Mouse (Mus musculus) heart, embryonic 13.5 days (tissue): ENCODE measurements around the gene Cngb1. TPM values are rescaled to one million over a fixed set of nuclear protein-coding genes. Genes with fewer than 3 reads are reported as not detected.
A peak's percentile ranks its signal among the peaks of the same experiment; 100 is the strongest.

Experiments
- ATAC-seq: fragments of 200-750 bp; cut with Nextera tagmentation; 2 replicates; pipeline ENCODE4 v1.8.0; 2017; ENCODE audit warnings: moderate TSS enrichment; ENCODE audit not compliant: insufficient number of reproducible peaks, low FRiP score, low TSS enrichment; ENCODE audit errors: extremely low read depth
- H3K27ac ChIP-seq: fragments of 300-500 bp; sonication (generic); replicated peaks from 2 replicates; pipeline ENCODE4 v1.5.1; 2015; ENCODE audit warnings: moderate library complexity, mild to moderate bottlenecking, inconsistent platforms
- H3K27me3 ChIP-seq: fragments of 300-500 bp; sonication (generic); replicated peaks from 2 replicates; pipeline ENCODE4 v1.6.1; 2015; ENCODE audit warnings: mild to moderate bottlenecking, inconsistent platforms
- H3K36me3 ChIP-seq: fragments of 300-500 bp; sonication (generic); 2 replicates; pipeline ENCODE4 v1.6.1; 2015; ENCODE audit warnings: mild to moderate bottlenecking, inconsistent platforms
- H3K4me1 ChIP-seq: fragments of 300-500 bp; sonication (generic); 2 replicates; pipeline ENCODE4 v1.6.1; 2015; ENCODE audit warnings: inconsistent platforms
- H3K4me2 ChIP-seq: fragments of 300-500 bp; sonication (generic); 2 replicates; pipeline ENCODE4 v1.6.1; 2015; ENCODE audit warnings: inconsistent platforms, mild to moderate bottlenecking, moderate library complexity
- H3K4me3 ChIP-seq: fragments of 300-500 bp; sonication (generic); 2 replicates; pipeline ENCODE4 v1.5.1; 2015; ENCODE audit warnings: moderate library complexity, mild to moderate bottlenecking, inconsistent platforms
- H3K9ac ChIP-seq: fragments of 300-500 bp; sonication (generic); 2 replicates; pipeline ENCODE4 v1.6.1; 2015; ENCODE audit warnings: inconsistent platforms, mild to moderate bottlenecking, moderate library complexity
- H3K9me3 ChIP-seq: fragments of 300-500 bp; sonication (generic); 2 replicates; pipeline ENCODE4 v1.6.1; 2016; ENCODE audit warnings: inconsistent platforms
- WGBS: fragments of 180-500 bp; shearing (Covaris S2); methylation state at CpG from one replicate; pipeline ENCODE4 v1.1.7; 2015; ENCODE audit warnings: mixed read lengths; 5-methylcytosine and 5-hydroxymethylcytosine counted together
- polyA plus RNA-seq: library from polyadenylated mRNA; unstranded; fragments of >200 nt; fragmentation: Nextera tagmentation; extraction: Ambion mirVana; gene quantifications from 2 replicates; pipeline ENCODE4 v1.2.1, GENCODE M21; 2015

Gene Cngb1
- polyA plus RNA-seq, 1 experiment from 2014 or later, result 0.55 TPM

- peaks cover 20% of the 10 kb centered on the region for H3K36me3 ChIP-seq
- 3% methylated on average over 41 of the region's 41 CpGs for WGBS
- no peaks in the 10 kb centered on the region for H3K9me3 ChIP-seq
- H3K9ac ChIP-seq, result peak overlapping the region; percentile 76
- H3K4me3 ChIP-seq, result peak overlapping the region; percentile 52
- H3K27ac ChIP-seq, result no peak overlapping the region
- 0 out of 2 replicates have a peak, but pooled peaks have one; percentile 29 for ATAC-seq
- peaks cover 44% of the 10 kb centered on the region for H3K4me1 ChIP-seq
- H3K4me2 ChIP-seq, result peak overlapping the region; percentile 87
- peaks cover 14% of the 10 kb centered on the region for H3K27me3 ChIP-seq
These were observed 14.1 kb upstream of the Cngb1 start for GRCm38 (mm10) chr8:95320224-95321139.

DNA sequence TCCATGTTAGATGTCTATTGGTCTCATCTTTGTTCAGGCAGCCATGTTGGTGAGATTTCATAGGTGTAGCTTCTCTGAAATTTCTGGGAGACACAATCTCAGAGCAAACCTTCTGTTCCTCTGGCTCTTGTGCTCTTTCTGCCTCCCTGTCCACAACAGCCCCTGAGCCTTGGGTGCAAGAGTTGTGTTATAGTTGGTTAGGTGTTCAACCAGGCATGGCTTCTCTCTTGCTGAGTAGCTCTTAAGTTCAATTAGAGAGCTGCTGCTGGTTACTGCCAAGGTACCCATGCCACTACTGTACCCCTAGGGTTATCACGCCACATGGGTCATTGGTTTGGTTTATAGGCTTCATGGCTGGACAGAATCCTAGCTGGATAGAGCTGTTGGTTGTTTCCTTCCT is 9.0 kb upstream of the Cngb1 start:
- Histone ChIP-seq H3K27me3 (peaks cover 14% of the 10 kb centered on the region), H3K27ac (no peak overlapping the region), H3K36me3 (no peaks in the 10 kb centered on the region), H3K4me3 (no peak overlapping the region), H3K9ac (no peak overlapping the region), H3K4me1 (peaks cover 6% of the 10 kb centered on the region), H3K9me3 (no peaks in the 10 kb centered on the region), H3K4me2 (no peak overlapping the region)
- WGBS, result 87% methylated on average over 1 of the region's 1 CpGs
- ATAC-seq, result no peak

DNA sequence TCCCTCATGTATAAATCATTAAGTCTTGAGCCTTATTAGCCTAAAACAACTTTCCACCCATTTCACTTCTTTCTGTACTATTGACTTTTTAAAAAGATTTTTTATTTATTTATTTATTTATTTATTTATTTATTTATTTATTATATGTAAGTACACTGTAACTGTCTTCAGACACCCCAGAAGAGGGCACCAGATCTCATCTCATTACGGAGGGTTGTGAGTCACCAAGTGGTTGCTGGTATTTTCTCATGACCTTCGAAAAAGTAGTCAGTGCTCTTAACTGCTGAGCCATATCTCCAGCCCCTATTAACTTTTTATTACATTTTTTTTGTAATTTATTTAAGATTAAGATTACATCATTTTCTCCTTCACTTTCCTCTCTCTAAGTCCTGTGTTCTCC is 8.3 kb upstream of the Cngb1 start:
- H3K27me3 ChIP-seq, result peaks cover 10% of the 10 kb centered on the region
- no peaks in the 10 kb centered on the region for H3K9me3 ChIP-seq
- no peak overlapping the region for H3K4me2 ChIP-seq
- no peak overlapping the region for H3K27ac ChIP-seq
- H3K36me3 ChIP-seq, result no peaks in the 10 kb centered on the region
- no peak overlapping the region for H3K4me3 ChIP-seq
- WGBS, result 57% methylated on average over 2 of the region's 2 CpGs
- ATAC-seq, result no peak
- H3K4me1 ChIP-seq, result 0 out of 2 replicates have a peak, but pooled peaks cover under 1% of the 10 kb centered on the region
- no peak overlapping the region for H3K9ac ChIP-seq

DNA sequence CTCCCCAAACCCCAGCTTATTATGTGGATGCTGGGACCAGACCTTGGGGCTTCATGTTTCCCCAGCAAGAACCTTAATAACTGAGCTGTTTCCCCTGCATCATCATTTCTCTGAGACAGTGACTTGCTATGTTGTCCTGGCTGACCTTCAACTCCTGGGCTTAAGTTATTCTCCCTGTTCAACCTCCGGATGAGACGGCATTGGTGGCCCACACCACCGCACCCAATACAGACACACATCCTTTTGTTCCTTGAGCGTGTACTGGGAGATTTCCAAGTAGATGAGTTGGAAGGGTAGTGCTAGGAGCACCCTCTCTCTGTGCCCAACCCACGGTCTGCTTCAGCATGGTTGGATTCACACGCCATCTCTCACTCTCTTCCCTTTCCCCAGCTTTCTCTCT is 7.5 kb upstream of the Cngb1 start:
- no peaks in the 10 kb centered on the region for H3K36me3 ChIP-seq
- no peak overlapping the region for H3K27ac ChIP-seq
- no peak for ATAC-seq
- H3K9ac ChIP-seq, result no peak overlapping the region
- no peak overlapping the region for H3K4me2 ChIP-seq
- whole genome bisulfite sequencing, result 77% methylated on average over 6 of the region's 6 CpGs
- no peaks in the 10 kb centered on the region for H3K9me3 ChIP-seq
- no peak overlapping the region for H3K4me3 ChIP-seq
- 0 out of 2 replicates have a peak, but pooled peaks cover 3% of the 10 kb centered on the region for H3K4me1 ChIP-seq
- 0 out of 2 replicates have a peak, but pooled peaks cover 4% of the 10 kb centered on the region for H3K27me3 ChIP-seq

DNA sequence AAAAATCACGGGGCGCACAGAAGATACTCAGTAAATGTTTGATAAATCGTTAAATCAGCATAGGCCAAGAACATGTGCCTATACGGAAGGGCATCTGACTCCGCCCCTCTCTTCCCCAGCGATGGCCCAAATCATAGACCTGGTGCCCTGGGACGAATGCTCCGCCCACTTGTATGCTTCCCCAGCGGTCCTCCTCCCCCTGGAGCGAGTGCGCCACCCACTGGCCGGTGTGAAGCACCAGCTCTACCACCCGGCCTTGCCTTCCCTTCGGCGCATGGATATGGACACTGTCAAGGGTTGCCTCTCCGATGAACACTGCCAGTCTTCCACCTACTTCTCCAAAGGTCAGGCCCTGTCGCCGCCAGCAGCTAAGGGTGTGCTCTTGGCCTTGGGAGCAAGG is 6.5 kb upstream of the Cngb1 start:
- Histone ChIP-seq H3K4me1 (0 out of 2 replicates have a peak, but pooled peaks cover 3% of the 10 kb centered on the region), H3K27ac (no peak overlapping the region), H3K4me2 (no peak overlapping the region), H3K4me3 (no peak overlapping the region), H3K27me3 (no peaks in the 10 kb centered on the region), H3K9ac (no peak overlapping the region), H3K9me3 (no peaks in the 10 kb centered on the region), H3K36me3 (no peaks in the 10 kb centered on the region)
- no peak for ATAC-seq
- WGBS, result 63% methylated on average over 18 of the region's 18 CpGs

DNA sequence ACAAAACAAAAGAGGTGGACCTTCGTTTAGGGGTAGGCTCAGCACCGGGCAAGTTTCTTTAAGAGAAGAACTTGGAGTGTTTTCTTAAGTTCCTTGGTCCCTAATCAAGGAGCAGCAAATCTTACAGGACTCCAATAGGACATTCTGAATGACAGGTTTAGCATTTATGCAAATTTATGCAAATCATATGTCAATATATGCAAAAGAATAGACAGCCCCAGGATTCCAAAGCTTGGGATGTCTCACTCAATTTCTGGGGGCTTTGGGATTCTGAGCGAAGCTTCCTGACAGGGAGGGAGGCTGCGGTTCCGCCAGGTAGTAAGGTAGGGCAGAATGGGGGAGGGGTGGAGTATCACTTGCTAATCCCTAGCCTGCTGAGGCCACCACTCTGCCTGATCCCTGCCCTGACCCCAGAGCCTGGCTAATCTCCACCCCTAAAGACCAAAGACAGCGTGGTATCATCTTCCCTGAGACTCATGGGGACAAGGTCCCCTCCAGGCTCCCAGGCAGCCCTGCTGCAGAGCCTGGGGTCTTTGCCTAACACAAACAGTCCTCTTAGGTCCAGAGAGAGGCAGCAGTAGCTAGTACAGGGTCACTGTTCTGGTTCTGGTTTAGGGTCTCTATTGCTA is 4.1 kb upstream of the Cngb1 start, which contains the start of gene Tepp:
TSS of gene Tepp (plus strand) at position 225 of the 629 bp plus-strand sequence.
- WGBS, result 43% methylated on average over 6 of the region's 6 CpGs

GRCm38 (mm10) chr8:95305526-95305925 is 859 bp downstream of the Cngb1 start:
- Histone ChIP-seq H3K9ac (no peak overlapping the region), H3K4me2 (no peak overlapping the region), H3K4me1 (0 out of 2 replicates have a peak, but pooled peaks cover 8% of the 10 kb centered on the region), H3K27ac (no peak overlapping the region), H3K9me3 (no peaks in the 10 kb centered on the region), H3K36me3 (no peaks in the 10 kb centered on the region), H3K27me3 (0 out of 2 replicates have a peak, but pooled peaks cover 12% of the 10 kb centered on the region), H3K4me3 (no peak overlapping the region)
- WGBS, result 42% methylated on average over 4 of the region's 4 CpGs
- ATAC-seq, result no peak

More for the DNA sequence above, 4.1 kb upstream of the Cngb1 start, which contains the start of gene Tepp:
- no peak within 1 kb of the TSS for H3K4me2 ChIP-seq
- no peaks in the 10 kb centered on the region for H3K9me3 ChIP-seq
- no peak within 1 kb of the TSS for H3K4me3 ChIP-seq
- H3K27me3 ChIP-seq, result 0 out of 2 replicates have a peak, but pooled peaks cover 12% of the 10 kb centered on the region
- ATAC-seq, result no peak
- H3K4me1 ChIP-seq, result 0 out of 2 replicates have a peak, but pooled peaks cover 3% of the 10 kb centered on the region
- H3K36me3 ChIP-seq, result no peaks in the 10 kb centered on the region
- H3K27ac ChIP-seq, result no peak within 1 kb of the TSS
- no peak within 1 kb of the TSS for H3K9ac ChIP-seq

- Histone ChIP-seq H3K27me3 (0 out of 2 replicates have a peak, but pooled peaks cover 19% of the 10 kb centered on the region), H3K9ac (no peak overlapping the region), H3K4me3 (no peak overlapping the region), H3K4me1 (0 out of 2 replicates have a peak, but pooled peaks cover 5% of the 10 kb centered on the region), H3K36me3 (no peaks in the 10 kb centered on the region), H3K9me3 (no peaks in the 10 kb centered on the region), H3K27ac (no peak overlapping the region), H3K4me2 (no peak overlapping the region)
- no peak for ATAC-seq
- 20% methylated on average over 5 of the region's 5 CpGs for WGBS
These were observed 4.0 kb downstream of the Cngb1 start for GRCm38 (mm10) chr8:95302410-95302809.

- H3K27me3 ChIP-seq, result 0 out of 2 replicates have a peak, but pooled peaks cover 3% of the 10 kb centered on the region
- no peaks in the 10 kb centered on the region for H3K9me3 ChIP-seq
- peak overlapping the region; percentile 60 for H3K4me2 ChIP-seq
- WGBS, result 50% methylated on average over 7 of the region's 7 CpGs
- ATAC-seq, result peak; percentile 47; the same call in 1 of the 2 replicates
- H3K27ac ChIP-seq, result peak overlapping the region; percentile 82
- H3K36me3 ChIP-seq, result no peaks in the 10 kb centered on the region
- peak overlapping the region; percentile 31 for H3K4me3 ChIP-seq
- peaks cover 25% of the 10 kb centered on the region for H3K4me1 ChIP-seq
- H3K9ac ChIP-seq, result peak overlapping the region; percentile 62
These were observed 12.5 kb downstream of the Cngb1 start for GRCm38 (mm10) chr8:95293891-95294290.

DNA sequence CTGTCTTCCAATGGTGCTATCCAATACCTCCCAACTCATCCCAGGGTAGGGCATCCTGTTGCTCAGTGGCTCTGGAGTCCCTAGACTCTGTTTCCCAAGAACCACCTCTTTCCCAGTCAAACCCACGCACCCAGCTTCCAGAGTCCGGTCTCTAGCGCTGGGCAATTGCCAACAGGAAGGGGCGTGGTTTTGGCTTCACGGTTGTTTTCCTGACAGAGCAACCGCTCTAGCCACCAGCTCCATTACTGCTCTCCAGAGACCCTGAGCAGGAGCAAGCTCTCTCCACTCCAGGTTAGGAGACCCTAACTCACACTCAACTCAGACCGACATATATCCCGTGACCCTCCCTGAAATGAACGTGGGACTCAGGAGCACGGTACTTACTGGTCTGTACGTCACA is 13.2 kb downstream of the Cngb1 start:
- Histone ChIP-seq H3K36me3 (no peaks in the 10 kb centered on the region), H3K27me3 (0 out of 2 replicates have a peak, but pooled peaks cover 3% of the 10 kb centered on the region), H3K27ac (peak overlapping the region; percentile 82), H3K4me3 (peak overlapping the region; percentile 31), H3K4me1 (peaks cover 25% of the 10 kb centered on the region), H3K9ac (no peak overlapping the region), H3K9me3 (no peaks in the 10 kb centered on the region), H3K4me2 (peak overlapping the region; percentile 60)
- ATAC-seq, result no peak
- 66% methylated on average over 11 of the region's 11 CpGs for WGBS

GRCm38 (mm10) chr8:95289066-95289650 is 17.2 kb downstream of the Cngb1 start:
- H3K36me3 ChIP-seq, result no peaks in the 10 kb centered on the region
- WGBS, result 50% methylated on average over 6 of the region's 6 CpGs

More at GRCm38 (mm10) chr8:95289066-95289650, 17.2 kb downstream of the Cngb1 start:
- no peak overlapping the region for H3K27ac ChIP-seq
- peaks cover 18% of the 10 kb centered on the region for H3K4me1 ChIP-seq
- H3K27me3 ChIP-seq, result no peaks in the 10 kb centered on the region
- ATAC-seq, result no peak
- H3K9ac ChIP-seq, result no peak overlapping the region
- H3K4me3 ChIP-seq, result no peak overlapping the region
- H3K9me3 ChIP-seq, result no peaks in the 10 kb centered on the region
- no peak overlapping the region for H3K4me2 ChIP-seq
